Mouse (Mus musculus): ENCODE measurements at regions not wholly inside any gene's neighbourhood (a gene's known extent, or its start where the extent isn't known, plus 50 kb on each side); places are given as distances from the start of the nearest gene placed in this dataset.

DNA sequence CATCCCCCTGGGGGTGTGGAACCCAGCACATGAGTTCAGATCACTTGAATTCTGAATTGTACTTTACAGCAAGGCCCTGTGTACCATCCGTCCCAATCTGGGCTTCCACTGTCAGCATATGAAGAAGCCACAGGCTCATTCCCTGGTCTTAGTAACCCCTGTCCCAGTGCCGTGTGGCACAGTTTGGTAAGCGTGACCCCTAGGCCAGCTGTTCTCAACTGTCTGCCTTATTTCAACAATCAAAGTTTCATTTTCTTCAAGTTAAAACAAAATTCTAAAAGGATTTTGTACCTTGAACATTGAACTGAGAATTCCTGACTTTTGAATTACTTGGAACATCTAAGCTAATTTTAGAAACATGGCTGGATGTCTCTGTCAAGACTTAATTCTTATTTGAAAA lies 174.6 kb downstream of the Nrip1 start:
- ATAC-seq (replicated peaks; ENCODE audit: insufficient number of reproducible peaks, low FRiP score, low TSS enrichment, poor library complexity, severe bottlenecking) = no peak

GRCm38 (mm10) chr16:76194291-76194690 lies 172.2 kb upstream of the Samsn1 start:
- no peak for ATAC-seq (replicated peaks; ENCODE audit: insufficient number of reproducible peaks, low FRiP score, low TSS enrichment, poor library complexity, severe bottlenecking)

- no peak for ATAC-seq (replicated peaks; ENCODE audit: insufficient number of reproducible peaks, low FRiP score, low TSS enrichment, poor library complexity, severe bottlenecking)
Measured at GRCm38 (mm10) chr16:76191135-76191534, 169.1 kb upstream of the Samsn1 start.

DNA sequence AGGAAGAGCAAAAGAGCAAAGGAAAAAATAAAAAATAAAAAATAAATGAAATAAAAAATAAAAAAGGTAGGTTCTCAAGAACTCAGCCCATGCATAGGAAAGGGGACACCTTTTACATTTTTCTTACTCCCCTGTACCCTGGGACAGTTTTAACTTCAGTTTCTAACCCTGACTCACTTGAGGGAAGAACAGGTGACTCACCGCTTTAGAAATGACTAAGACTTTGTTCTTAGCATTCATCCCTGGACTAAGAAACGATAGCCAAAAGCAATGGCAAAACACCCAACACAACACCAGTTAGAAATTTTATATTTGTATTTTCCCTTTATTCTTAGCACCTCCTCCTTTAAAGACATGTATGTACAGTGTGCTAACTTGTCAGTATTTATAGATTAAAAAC lies 161.5 kb upstream of the Samsn1 start:
- ATAC-seq (replicated peaks; ENCODE audit: insufficient number of reproducible peaks, low FRiP score, low TSS enrichment, poor library complexity, severe bottlenecking) = no peak

GRCm38 (mm10) chr16:76183105-76183504 lies 161.0 kb upstream of the Samsn1 start:
- ATAC-seq (replicated peaks; ENCODE audit: insufficient number of reproducible peaks, low FRiP score, low TSS enrichment, poor library complexity, severe bottlenecking) = no peak

DNA sequence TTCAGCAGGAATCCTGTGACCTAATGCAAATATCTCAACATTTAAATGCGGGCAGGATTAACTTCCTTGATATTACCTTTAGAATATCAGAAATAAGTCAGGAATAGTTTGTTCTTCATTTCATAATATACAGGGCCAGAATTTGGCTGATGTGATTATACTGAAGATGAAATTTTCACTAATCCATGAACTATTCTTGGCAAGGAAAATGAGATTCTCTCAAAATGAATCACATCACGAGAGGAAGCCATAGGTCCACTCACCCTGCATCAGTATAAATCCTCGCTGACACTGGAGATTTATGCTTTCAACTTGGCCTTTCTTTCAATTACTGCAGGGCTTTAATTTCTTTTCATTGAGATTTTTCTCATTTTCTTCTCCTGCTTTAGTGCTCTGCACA lies 159.5 kb upstream of the Samsn1 start:
- ATAC-seq (replicated peaks; ENCODE audit: insufficient number of reproducible peaks, low FRiP score, low TSS enrichment, poor library complexity, severe bottlenecking) = no peak

DNA sequence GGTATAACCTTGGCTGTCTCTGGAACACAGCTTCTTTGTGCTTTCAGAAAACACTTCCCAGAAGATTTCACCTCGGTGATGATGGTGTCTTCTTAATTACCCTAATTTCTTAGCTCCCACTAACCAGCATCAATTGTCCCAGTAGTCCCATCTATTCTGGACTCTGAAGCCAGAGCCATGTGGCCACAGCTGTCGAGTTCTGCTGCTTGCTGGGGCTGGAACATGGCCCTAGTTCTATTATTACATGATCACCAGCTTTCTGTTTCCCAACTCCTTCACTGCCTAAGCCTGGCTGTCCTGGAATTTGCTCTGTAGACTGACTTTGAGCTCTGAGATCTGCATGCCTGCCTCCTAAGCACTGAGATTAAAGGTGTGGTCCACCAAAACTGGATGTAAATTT lies 145.6 kb upstream of the Samsn1 start:
- ATAC-seq (replicated peaks; ENCODE audit: insufficient number of reproducible peaks, low FRiP score, low TSS enrichment, poor library complexity, severe bottlenecking) = no peak

GRCm38 (mm10) chr16:76160879-76161278 lies 138.8 kb upstream of the Samsn1 start:
- ATAC-seq (replicated peaks; ENCODE audit: insufficient number of reproducible peaks, low FRiP score, low TSS enrichment, poor library complexity, severe bottlenecking) = no peak

- ATAC-seq (replicated peaks; ENCODE audit: insufficient number of reproducible peaks, low FRiP score, low TSS enrichment, poor library complexity, severe bottlenecking) = no peak
Measured at GRCm38 (mm10) chr16:76158585-76158984, 136.5 kb upstream of the Samsn1 start.

DNA sequence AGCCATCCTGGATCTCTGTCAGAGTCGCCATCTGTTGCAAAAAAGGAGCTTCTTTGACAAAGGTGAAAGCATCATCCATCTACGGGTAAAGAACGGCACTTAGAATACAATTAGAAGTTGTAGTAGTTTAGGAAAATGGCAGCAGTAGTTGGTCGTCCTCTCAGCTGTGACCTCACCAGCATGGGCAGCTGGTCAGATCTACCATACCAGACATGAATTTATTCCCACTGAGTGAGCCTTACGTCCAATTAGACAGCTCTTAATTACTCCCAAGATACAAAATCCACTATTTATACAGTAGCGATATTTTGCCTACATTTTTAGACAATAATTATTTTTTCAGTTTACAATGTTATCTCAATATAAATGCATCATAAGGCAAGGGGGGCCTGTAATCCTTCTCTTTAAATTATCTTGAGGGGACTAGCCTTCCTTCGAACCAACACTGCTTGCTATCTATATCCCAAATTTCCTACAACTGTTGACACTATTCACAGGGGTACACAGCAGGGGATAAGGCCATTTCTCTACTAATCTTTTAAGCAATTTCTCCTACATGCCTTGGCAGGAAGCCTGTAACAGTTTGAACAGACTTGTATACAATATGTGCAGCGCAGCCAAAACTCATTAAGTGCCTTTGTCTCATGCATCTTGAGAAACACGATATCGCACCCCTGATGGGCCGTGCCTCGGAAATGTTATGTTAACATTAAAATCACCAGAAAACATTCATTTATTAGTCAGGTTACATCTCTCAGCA lies 131.9 kb upstream of the Samsn1 start:
- ATAC-seq (replicated peaks; ENCODE audit: insufficient number of reproducible peaks, low FRiP score, low TSS enrichment, poor library complexity, severe bottlenecking) = no peak

- ATAC-seq (replicated peaks; ENCODE audit: insufficient number of reproducible peaks, low FRiP score, low TSS enrichment, poor library complexity, severe bottlenecking) = no peak
Measured at GRCm38 (mm10) chr16:76149581-76149980, 127.5 kb upstream of the Samsn1 start.

DNA sequence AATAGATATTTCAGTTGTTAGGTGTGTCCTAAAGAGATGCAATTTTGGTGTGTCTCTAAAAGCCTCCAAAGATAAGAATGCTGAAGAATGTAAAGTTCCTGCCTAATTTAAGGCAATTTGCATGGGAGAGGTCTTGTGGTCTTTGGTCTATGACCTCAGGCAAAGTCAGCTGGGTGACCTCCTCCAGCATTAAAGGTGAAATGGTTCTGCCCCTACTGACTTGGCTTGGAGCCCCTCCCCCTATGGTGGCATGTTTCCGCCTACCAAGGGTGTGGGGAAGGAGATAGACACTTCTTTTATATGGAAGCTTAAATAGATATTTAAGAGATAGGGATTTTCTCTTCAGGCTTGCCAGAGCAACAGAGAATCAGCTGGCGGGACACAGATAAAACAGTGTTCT lies 111.8 kb upstream of the Samsn1 start:
- ATAC-seq (replicated peaks; ENCODE audit: insufficient number of reproducible peaks, low FRiP score, low TSS enrichment, poor library complexity, severe bottlenecking) = no peak

DNA sequence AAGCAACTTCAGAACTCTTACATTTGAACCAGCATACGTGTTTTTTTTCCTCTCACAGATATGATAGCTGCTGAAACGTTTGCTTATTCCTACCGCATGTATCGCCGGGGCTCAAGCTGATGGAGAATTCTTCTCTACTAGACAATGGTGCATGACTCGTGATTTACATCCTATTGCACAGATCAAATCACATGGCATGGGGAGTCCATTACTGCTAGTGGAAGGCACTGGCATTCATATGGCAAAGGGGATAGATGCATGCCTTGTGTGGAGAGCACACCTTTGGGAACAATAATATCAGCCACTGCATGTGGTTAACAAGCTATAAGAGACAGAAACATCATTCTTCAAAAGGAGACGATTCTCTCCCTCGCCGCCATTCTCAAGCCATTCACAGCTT lies 108.4 kb upstream of the Samsn1 start:
- no peak for ATAC-seq (replicated peaks; ENCODE audit: insufficient number of reproducible peaks, low FRiP score, low TSS enrichment, poor library complexity, severe bottlenecking)

DNA sequence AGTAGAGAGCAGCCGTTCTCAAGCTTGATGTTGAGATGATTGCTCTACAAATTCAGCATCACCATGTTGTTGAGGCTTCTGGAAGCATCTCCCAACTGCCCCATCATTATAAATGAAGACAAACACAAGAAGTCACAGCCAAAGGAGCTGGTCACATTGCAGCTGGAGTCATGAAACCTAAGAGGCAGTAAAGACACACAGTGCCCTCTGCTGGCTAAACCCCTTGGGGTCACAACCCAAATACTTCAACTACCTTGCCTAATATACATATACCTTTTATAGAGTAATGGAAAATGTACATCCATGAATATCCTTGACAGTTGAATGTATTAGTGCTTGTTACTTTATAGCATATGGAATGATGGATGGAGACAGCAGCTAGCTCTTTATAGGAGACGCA lies 107.9 kb upstream of the Samsn1 start:
- peak; percentile 70; the same call in 1 of the 2 replicates for ATAC-seq (replicated peaks; ENCODE audit: insufficient number of reproducible peaks, low FRiP score, low TSS enrichment, poor library complexity, severe bottlenecking)

- no peak for ATAC-seq (replicated peaks; ENCODE audit: insufficient number of reproducible peaks, low FRiP score, low TSS enrichment, poor library complexity, severe bottlenecking)
Measured at GRCm38 (mm10) chr16:76123021-76123384, 100.9 kb upstream of the Samsn1 start.

DNA sequence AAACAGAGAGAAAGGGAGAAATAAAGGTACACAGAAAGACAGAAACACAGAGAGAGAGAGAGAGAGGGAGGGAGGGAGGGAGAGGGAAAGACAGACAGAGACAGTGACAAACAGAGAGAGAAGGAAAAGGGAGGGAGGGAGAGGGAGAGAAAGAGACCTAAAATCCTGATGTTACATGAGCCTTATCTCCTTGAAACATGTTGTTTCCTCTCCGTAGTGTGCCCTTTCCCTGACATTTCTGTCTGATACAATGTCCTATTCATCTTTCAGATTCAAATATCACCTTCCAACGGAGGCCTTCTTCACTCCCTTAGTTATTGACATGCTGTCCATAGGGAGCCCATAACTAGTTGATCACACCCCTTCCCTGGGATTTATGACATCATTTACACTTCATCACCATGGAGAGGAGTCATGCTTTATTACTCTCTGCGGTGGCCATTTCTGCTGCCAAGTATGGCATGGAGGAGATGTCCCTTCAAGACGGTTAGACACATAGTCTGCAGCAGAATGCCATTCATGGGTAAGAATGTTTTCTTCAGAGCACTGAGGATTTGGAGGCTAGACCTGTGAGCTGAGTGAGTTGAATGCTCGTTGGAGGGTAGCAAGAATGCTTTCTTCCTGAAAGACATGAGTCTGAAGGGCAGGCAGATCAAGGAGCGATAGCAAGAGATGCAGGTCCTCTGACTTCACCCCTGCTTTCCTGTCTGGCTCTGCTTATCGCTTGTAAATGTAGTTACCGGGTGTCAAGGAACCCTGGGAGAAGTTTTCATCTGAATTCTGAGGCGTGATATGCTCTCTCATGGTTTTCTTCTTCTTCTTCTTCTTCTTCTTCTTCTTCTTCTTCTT lies 100.3 kb upstream of the Samsn1 start:
- no peak for ATAC-seq (replicated peaks; ENCODE audit: insufficient number of reproducible peaks, low FRiP score, low TSS enrichment, poor library complexity, severe bottlenecking)

DNA sequence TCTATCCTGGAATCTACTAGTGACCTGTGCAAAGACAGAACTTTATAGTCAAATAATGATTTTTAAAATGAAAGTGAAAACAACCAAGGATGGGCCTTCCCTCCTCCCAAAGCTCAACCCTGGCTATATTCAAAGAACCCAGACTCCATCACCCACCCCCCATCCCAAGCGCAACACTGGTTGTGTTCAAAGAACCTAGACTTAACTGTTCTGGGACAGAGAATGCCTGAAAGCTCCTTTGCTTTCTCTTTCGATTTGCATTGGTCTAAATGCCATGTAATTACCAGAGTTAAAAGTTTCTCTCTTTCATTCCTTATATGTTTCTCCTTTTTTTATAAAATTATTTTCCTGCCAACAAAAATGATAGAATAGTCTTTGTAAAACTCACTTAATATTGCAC lies 98.6 kb upstream of the Samsn1 start:
- ATAC-seq (replicated peaks; ENCODE audit: insufficient number of reproducible peaks, low FRiP score, low TSS enrichment, poor library complexity, severe bottlenecking) = no peak

DNA sequence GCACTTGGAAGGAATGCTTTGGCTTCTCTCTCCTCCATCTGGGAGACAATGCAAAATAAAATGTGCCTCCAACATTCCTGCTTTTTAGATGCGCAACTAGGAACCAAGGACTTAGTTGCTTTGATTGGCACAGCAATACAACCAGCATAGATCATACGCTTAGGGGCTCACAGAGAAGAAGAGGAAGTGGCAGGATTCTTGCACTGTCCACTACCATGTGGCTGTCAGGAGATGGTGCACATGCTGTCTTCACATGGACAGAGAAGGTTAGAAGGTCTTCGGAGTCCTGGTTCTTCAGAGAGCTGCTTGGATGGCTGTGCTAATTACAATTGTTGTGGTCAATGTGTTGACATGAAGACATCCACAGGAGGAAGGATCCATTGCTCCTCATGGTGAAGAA lies 88.3 kb upstream of the Samsn1 start:
- no peak for ATAC-seq (replicated peaks; ENCODE audit: insufficient number of reproducible peaks, low FRiP score, low TSS enrichment, poor library complexity, severe bottlenecking)

GRCm38 (mm10) chr16:76108464-76108863 lies 86.4 kb upstream of the Samsn1 start:
- ATAC-seq (replicated peaks; ENCODE audit: insufficient number of reproducible peaks, low FRiP score, low TSS enrichment, poor library complexity, severe bottlenecking) = no peak

- ATAC-seq (replicated peaks; ENCODE audit: insufficient number of reproducible peaks, low FRiP score, low TSS enrichment, poor library complexity, severe bottlenecking) = no peak
Measured at GRCm38 (mm10) chr16:76104673-76105072, 82.6 kb upstream of the Samsn1 start.
